Mouse (Mus musculus): ENCODE measurements at regions not wholly inside any gene's neighbourhood (a gene's known extent, or its start where the extent isn't known, plus 50 kb on each side); places are given as distances from the start of the nearest gene placed in this dataset.

- Histone ChIP-seq H3K4me3 (ENCODE audit: low read depth, low read length) (no peak overlapping the region), H3K36me3 (ENCODE audit: control insufficient read depth, insufficient read depth, low read length) (no peaks in the 10 kb centered on the region), H3K27me3 (ENCODE audit: control insufficient read depth, insufficient read depth, low read length) (no peaks in the 10 kb centered on the region), H3K4me1 (ENCODE audit: control insufficient read depth, insufficient read depth, low read length) (no peaks in the 10 kb centered on the region), H3K9me3 (ENCODE audit: control insufficient read depth, low read length) (no peaks in the 10 kb centered on the region), H3K27ac (replicated peaks; ENCODE audit: low read depth, low read length) (no peak overlapping the region), H3K9ac (ENCODE audit: low read length) (no peak overlapping the region), H3K4me2 (ENCODE audit: low read depth, severe bottlenecking) (no peak overlapping the region)
- DNase-seq (ENCODE audit: low spot score) (no peak), ATAC-seq (ENCODE audit: insufficient number of reproducible peaks, low FRiP score, low TSS enrichment, low read depth) (no peak)
- WGBS: 77% methylated on average over 3 of the region's 3 CpGs
Measured at GRCm38 (mm10) chr3:70097813-70098212, 90.4 kb downstream of the Otol1 start.

GRCm38 (mm10) chr3:70102091-70102490 is 94.7 kb downstream of the Otol1 start:
- ATAC-seq (ENCODE audit: insufficient number of reproducible peaks, low FRiP score, low TSS enrichment, low read depth) (no peak), DNase-seq (ENCODE audit: low spot score) (no peak)
- H3K4me3 ChIP-seq (ENCODE audit: low read depth, low read length): no peak overlapping the region
- H3K4me1 ChIP-seq (ENCODE audit: control insufficient read depth, insufficient read depth, low read length): no peaks in the 10 kb centered on the region
- H3K4me2 ChIP-seq (ENCODE audit: low read depth, severe bottlenecking): no peak overlapping the region
- H3K9ac ChIP-seq (ENCODE audit: low read length): no peak overlapping the region
- no peaks in the 10 kb centered on the region for H3K36me3 ChIP-seq (ENCODE audit: control insufficient read depth, insufficient read depth, low read length)
- no peak overlapping the region for H3K27ac ChIP-seq (replicated peaks; ENCODE audit: low read depth, low read length)
- no peaks in the 10 kb centered on the region for H3K9me3 ChIP-seq (ENCODE audit: control insufficient read depth, low read length)
- no peaks in the 10 kb centered on the region for H3K27me3 ChIP-seq (ENCODE audit: control insufficient read depth, insufficient read depth, low read length)
- WGBS: 58% methylated on average over 7 of the region's 7 CpGs

- no peak overlapping the region for H3K4me3 ChIP-seq (ENCODE audit: low read depth, low read length)
- WGBS: 80% methylated on average over 9 of the region's 10 CpGs
- H3K4me1 ChIP-seq (ENCODE audit: control insufficient read depth, insufficient read depth, low read length): no peaks in the 10 kb centered on the region
- H3K36me3 ChIP-seq (ENCODE audit: control insufficient read depth, insufficient read depth, low read length): no peaks in the 10 kb centered on the region
- no peak overlapping the region for H3K9ac ChIP-seq (ENCODE audit: low read length)
- no peak overlapping the region for H3K4me2 ChIP-seq (ENCODE audit: low read depth, severe bottlenecking)
- DNase-seq (ENCODE audit: low spot score) (no peak), ATAC-seq (ENCODE audit: insufficient number of reproducible peaks, low FRiP score, low TSS enrichment, low read depth) (no peak)
- no peaks in the 10 kb centered on the region for H3K27me3 ChIP-seq (ENCODE audit: control insufficient read depth, insufficient read depth, low read length)
- no peak overlapping the region for H3K27ac ChIP-seq (replicated peaks; ENCODE audit: low read depth, low read length)
- H3K9me3 ChIP-seq (ENCODE audit: control insufficient read depth, low read length): no peaks in the 10 kb centered on the region
Measured at GRCm38 (mm10) chr3:70102593-70103213, 95.3 kb downstream of the Otol1 start.

DNA sequence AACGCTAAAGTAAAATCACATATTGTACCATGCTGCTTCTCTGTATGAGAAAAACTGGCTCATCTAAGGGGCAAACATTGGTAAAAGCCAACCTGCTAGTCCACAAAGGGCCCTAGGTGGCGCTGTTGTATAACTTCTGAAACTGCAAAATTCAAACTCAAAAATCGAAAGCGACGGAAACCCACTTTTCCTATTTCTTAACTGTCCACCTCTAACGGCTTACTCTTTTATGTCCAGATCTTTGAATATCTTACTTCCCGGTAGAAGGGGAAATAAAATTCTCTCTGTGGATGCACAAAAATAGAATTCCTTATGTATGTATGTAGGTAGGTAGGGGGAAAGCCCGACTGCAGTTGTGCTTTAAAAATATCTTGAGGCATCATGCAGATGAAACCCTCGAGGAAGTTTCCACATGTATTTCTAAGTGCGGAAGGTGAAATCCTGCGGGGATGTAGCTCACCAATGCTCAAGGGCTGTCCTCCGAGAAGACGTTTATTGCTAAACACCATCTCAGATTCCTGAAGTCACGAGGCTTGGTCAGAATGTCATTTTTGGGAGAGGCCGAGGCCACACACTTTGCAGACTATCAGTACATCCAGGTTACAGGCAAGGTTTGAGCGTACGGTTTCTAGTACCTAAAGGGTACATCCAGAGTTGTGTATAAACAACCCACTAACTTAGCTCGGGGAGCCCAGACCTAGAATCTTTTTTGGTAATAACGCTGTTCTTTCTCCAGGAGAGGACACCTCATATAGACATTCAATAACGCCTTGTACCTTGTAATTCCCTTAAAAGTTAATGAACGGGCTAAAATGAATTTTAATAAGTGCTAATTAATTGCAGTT is 96.8 kb downstream of the Otol1 start:
- Histone ChIP-seq H3K36me3 (ENCODE audit: control insufficient read depth, insufficient read depth, low read length) (no peaks in the 10 kb centered on the region), H3K4me2 (ENCODE audit: low read depth, severe bottlenecking) (peak overlapping the region; percentile 57), H3K9me3 (ENCODE audit: control insufficient read depth, low read length) (no peaks in the 10 kb centered on the region), H3K27me3 (ENCODE audit: control insufficient read depth, insufficient read depth, low read length) (no peaks in the 10 kb centered on the region), H3K4me3 (ENCODE audit: low read depth, low read length) (peak overlapping the region; percentile 31), H3K9ac (ENCODE audit: low read length) (peak overlapping the region; percentile 76), H3K27ac (replicated peaks; ENCODE audit: low read depth, low read length) (no peak overlapping the region), H3K4me1 (ENCODE audit: control insufficient read depth, insufficient read depth, low read length) (no peaks in the 10 kb centered on the region)
- 0 out of 2 replicates have a peak, but pooled peaks have one; percentile 24 for ATAC-seq (ENCODE audit: insufficient number of reproducible peaks, low FRiP score, low TSS enrichment, low read depth)
- DNase-seq (ENCODE audit: low spot score): peak; percentile 91
- WGBS: 8% methylated on average over 21 of the region's 21 CpGs

- Histone ChIP-seq H3K4me3 (ENCODE audit: low read depth, low read length) (peak overlapping the region; percentile 31), H3K27ac (replicated peaks; ENCODE audit: low read depth, low read length) (no peak overlapping the region), H3K4me2 (ENCODE audit: low read depth, severe bottlenecking) (peak overlapping the region; percentile 57), H3K9me3 (ENCODE audit: control insufficient read depth, low read length) (no peaks in the 10 kb centered on the region), H3K36me3 (ENCODE audit: control insufficient read depth, insufficient read depth, low read length) (no peaks in the 10 kb centered on the region), H3K4me1 (ENCODE audit: control insufficient read depth, insufficient read depth, low read length) (no peaks in the 10 kb centered on the region), H3K9ac (ENCODE audit: low read length) (no peak overlapping the region; the same call in 1 of the 2 replicates), H3K27me3 (ENCODE audit: control insufficient read depth, insufficient read depth, low read length) (no peaks in the 10 kb centered on the region)
- WGBS: 14% methylated on average over 7 of the region's 7 CpGs
- ATAC-seq (ENCODE audit: insufficient number of reproducible peaks, low FRiP score, low TSS enrichment, low read depth) (peak; percentile 33; the same call in 1 of the 2 replicates), DNase-seq (ENCODE audit: low spot score) (peak; percentile 84)
Measured at GRCm38 (mm10) chr3:70104828-70105399, 97.5 kb downstream of the Otol1 start.

- no peak overlapping the region for H3K27ac ChIP-seq (replicated peaks; ENCODE audit: low read depth, low read length)
- no peaks in the 10 kb centered on the region for H3K4me1 ChIP-seq (ENCODE audit: control insufficient read depth, insufficient read depth, low read length)
- H3K27me3 ChIP-seq (ENCODE audit: control insufficient read depth, insufficient read depth, low read length): no peaks in the 10 kb centered on the region
- no peaks in the 10 kb centered on the region for H3K36me3 ChIP-seq (ENCODE audit: control insufficient read depth, insufficient read depth, low read length)
- no peak overlapping the region for H3K4me2 ChIP-seq (ENCODE audit: low read depth, severe bottlenecking)
- 94% methylated on average over 1 of the region's 1 CpGs for WGBS
- no peak overlapping the region for H3K9ac ChIP-seq (ENCODE audit: low read length)
- DNase-seq (ENCODE audit: low spot score): no peak
- ATAC-seq (ENCODE audit: insufficient number of reproducible peaks, low FRiP score, low TSS enrichment, low read depth): no peak
- H3K4me3 ChIP-seq (ENCODE audit: low read depth, low read length): no peak overlapping the region
- H3K9me3 ChIP-seq (ENCODE audit: control insufficient read depth, low read length): no peaks in the 10 kb centered on the region
Measured at GRCm38 (mm10) chr3:70105561-70105960, 98.1 kb downstream of the Otol1 start.

- no peak overlapping the region for H3K27ac ChIP-seq (replicated peaks; ENCODE audit: low read depth, low read length)
- H3K27me3 ChIP-seq (ENCODE audit: control insufficient read depth, insufficient read depth, low read length): no peaks in the 10 kb centered on the region
- no peak for DNase-seq (ENCODE audit: low spot score)
- 88% methylated on average over 2 of the region's 2 CpGs for WGBS
- H3K9ac ChIP-seq (ENCODE audit: low read length): no peak overlapping the region
- no peak overlapping the region for H3K4me2 ChIP-seq (ENCODE audit: low read depth, severe bottlenecking)
- H3K36me3 ChIP-seq (ENCODE audit: control insufficient read depth, insufficient read depth, low read length): no peaks in the 10 kb centered on the region
- H3K9me3 ChIP-seq (ENCODE audit: control insufficient read depth, low read length): no peaks in the 10 kb centered on the region
- no peaks in the 10 kb centered on the region for H3K4me1 ChIP-seq (ENCODE audit: control insufficient read depth, insufficient read depth, low read length)
- no peak for ATAC-seq (ENCODE audit: insufficient number of reproducible peaks, low FRiP score, low TSS enrichment, low read depth)
- H3K4me3 ChIP-seq (ENCODE audit: low read depth, low read length): no peak overlapping the region
Measured at GRCm38 (mm10) chr3:70106141-70106540, 98.7 kb downstream of the Otol1 start.

DNA sequence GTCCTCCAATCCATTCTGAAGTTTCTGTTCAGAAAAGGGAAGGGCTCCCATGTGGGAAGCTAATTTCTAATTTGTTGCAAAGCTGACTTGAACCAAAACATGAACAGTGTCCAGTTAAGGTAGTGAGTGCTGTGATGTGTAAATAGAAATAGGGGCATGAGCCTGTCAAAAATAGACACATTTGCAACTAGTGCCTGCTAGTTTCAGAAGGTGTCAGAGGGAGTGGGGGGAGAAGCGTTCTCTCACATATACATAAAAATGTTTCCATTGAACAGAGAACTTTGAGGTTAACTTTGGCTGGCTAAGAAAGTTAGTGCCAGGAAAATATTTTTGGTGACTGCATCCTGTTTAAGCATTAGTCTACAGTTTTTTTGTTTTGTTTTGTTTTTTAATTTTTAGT is 118.8 kb downstream of the Otol1 start:
- DNase-seq (ENCODE audit: low spot score): no peak
- Histone ChIP-seq H3K9me3 (ENCODE audit: control insufficient read depth, low read length) (no peaks in the 10 kb centered on the region), H3K4me1 (ENCODE audit: control insufficient read depth, insufficient read depth, low read length) (no peaks in the 10 kb centered on the region), H3K27ac (replicated peaks; ENCODE audit: low read depth, low read length) (no peak overlapping the region), H3K4me3 (ENCODE audit: low read depth, low read length) (no peak overlapping the region), H3K36me3 (ENCODE audit: control insufficient read depth, insufficient read depth, low read length) (no peaks in the 10 kb centered on the region), H3K9ac (ENCODE audit: low read length) (no peak overlapping the region), H3K4me2 (ENCODE audit: low read depth, severe bottlenecking) (no peak overlapping the region), H3K27me3 (ENCODE audit: control insufficient read depth, insufficient read depth, low read length) (no peaks in the 10 kb centered on the region)
- 91% methylated on average over 1 of the region's 1 CpGs for WGBS
- ATAC-seq (ENCODE audit: insufficient number of reproducible peaks, low FRiP score, low TSS enrichment, low read depth): no peak
